Mouse (Mus musculus) intestine, embryonic 15.5 days (tissue): Measurements from ENCODE around the gene Pde4b. TPM values are rescaled to one million over a fixed set of nuclear protein-coding genes. Genes with fewer than 3 reads are reported as not detected.
"Not testable (repeated sequence)": the region's sequence is repeated elsewhere in the genome, so short reads cannot be mapped to it uniquely, and the experiment has no call there.

Source experiments
- ATAC-seq: fragments of 200-750 bp; cut with Nextera tagmentation; 2 replicates; pipeline ENCODE4 v1.8.0; 2017; ENCODE audit warnings: moderate TSS enrichment, moderate library complexity
- H3K27ac ChIP-seq: fragments of 300-500 bp; sonication (generic); 2 replicates; pipeline ENCODE4 v1.5.1; 2015; ENCODE audit warnings: mild to moderate bottlenecking, inconsistent platforms
- H3K27me3 ChIP-seq: fragments of 300-500 bp; sonication (generic); replicated peaks from 2 replicates; pipeline ENCODE4 v1.6.1; 2015; ENCODE audit warnings: inconsistent platforms
- H3K36me3 ChIP-seq: fragments of 300-500 bp; sonication (generic); 2 replicates; pipeline ENCODE4 v1.6.1; 2015; ENCODE audit warnings: inconsistent platforms
- H3K4me1 ChIP-seq: fragments of 300-500 bp; sonication (generic); replicated peaks from 2 replicates; pipeline ENCODE4 v1.6.1; 2015; ENCODE audit warnings: inconsistent platforms
- H3K4me2 ChIP-seq: fragments of 300-500 bp; sonication (generic); replicated peaks from 2 replicates; pipeline ENCODE4 v1.6.1; 2015; ENCODE audit warnings: mild to moderate bottlenecking, inconsistent platforms
- H3K4me3 ChIP-seq: fragments of 300-500 bp; sonication (generic); replicated peaks from 2 replicates; pipeline ENCODE4 v1.5.1; 2015; ENCODE audit warnings: inconsistent platforms
- H3K9ac ChIP-seq: fragments of 300-500 bp; sonication (generic); 2 replicates; pipeline ENCODE4 v1.6.1; 2015; ENCODE audit warnings: inconsistent platforms
- H3K9me3 ChIP-seq: fragments of 300-500 bp; sonication (generic); 2 replicates; pipeline ENCODE4 v1.6.1; 2016; ENCODE audit warnings: inconsistent platforms
- WGBS: fragments of 180-500 bp; shearing (Covaris S2); methylation state at CpG from one replicate; pipeline ENCODE4 v1.1.7; 2015; 5-methylcytosine and 5-hydroxymethylcytosine counted together
- polyA plus RNA-seq: library from polyadenylated mRNA; unstranded; fragments of >200 nt; fragmentation: Nextera tagmentation; extraction: Ambion mirVana; gene quantifications from 2 replicates; pipeline ENCODE4 v1.2.1, GENCODE M21; 2015

Gene Pde4b
- polyA plus RNA-seq, result 12.9 and 13.4 TPM in 2 replicates

DNA sequence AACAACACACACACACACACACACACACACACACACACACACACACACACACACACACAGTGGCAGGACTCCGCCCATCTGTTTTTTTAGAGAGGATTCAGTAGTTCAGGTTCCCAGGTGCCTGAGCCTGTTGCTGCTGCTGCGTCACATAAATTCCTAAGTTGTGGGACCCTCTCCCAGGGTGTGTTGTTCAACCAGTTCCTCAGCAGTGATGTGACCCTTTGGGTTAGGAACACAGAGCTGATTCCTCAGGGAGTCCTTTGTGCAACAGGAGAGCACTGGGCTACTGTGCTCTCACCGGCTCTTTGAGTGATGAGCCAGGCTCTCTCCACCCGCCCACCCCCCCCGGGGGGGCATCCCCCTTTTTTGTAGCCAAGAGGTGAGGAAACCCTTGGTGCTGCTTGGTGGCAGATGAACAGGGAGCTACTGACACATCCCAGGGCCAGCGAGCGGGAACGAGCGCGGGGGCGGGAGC is at the start of gene Pde4b:
Gene Pde4b (plus strand): TSS at position 453 of the 475 bp plus-strand sequence.
- no peak within 1 kb of the TSS for H3K27ac ChIP-seq
- H3K9me3 ChIP-seq, result no peaks in the 10 kb centered on the region
- peaks cover 13% of the 10 kb centered on the region for H3K27me3 ChIP-seq
- 6% methylated on average over 11 of the region's 11 CpGs for WGBS
- peaks cover 6% of the 10 kb centered on the region; the same call in 1 of the 2 replicates for H3K4me1 ChIP-seq
- H3K4me3 ChIP-seq, result peak within 1 kb of the TSS; percentile 60
- peak within 1 kb of the TSS; percentile 93 for H3K4me2 ChIP-seq
- H3K36me3 ChIP-seq, result no peaks in the 10 kb centered on the region
- H3K9ac ChIP-seq, result peak within 1 kb of the TSS; percentile 46
- peak; percentile 36 for ATAC-seq

DNA sequence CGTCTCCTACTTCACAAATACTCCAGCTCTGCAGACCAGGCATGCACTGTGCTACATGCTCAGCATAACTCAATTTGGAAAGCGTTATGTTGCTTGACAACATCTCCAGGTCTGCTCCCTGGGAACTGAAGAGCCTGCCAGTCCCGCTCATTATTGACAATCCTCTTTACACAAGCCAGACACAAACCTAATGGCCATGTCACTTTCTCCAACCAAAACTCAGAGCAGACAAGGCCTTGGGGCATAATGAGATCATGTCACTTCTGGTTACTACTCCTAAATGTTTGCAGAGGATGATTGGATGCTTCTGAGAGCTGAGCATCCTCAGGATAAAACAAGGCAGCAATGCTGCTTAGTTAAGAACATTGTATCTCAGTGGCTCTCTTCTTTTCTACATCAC is 47.2 kb upstream of the Pde4b start:
- H3K27me3 ChIP-seq, result no peaks in the 10 kb centered on the region
- no peak overlapping the region for H3K4me2 ChIP-seq
- WGBS, result 62% methylated on average over 3 of the region's 3 CpGs
- H3K36me3 ChIP-seq, result no peaks in the 10 kb centered on the region
- H3K4me1 ChIP-seq, result no peaks in the 10 kb centered on the region
- no peak for ATAC-seq
- no peak overlapping the region for H3K9ac ChIP-seq
- H3K27ac ChIP-seq, result no peak overlapping the region
- H3K4me3 ChIP-seq, result no peak overlapping the region
- H3K9me3 ChIP-seq, result no peaks in the 10 kb centered on the region

DNA sequence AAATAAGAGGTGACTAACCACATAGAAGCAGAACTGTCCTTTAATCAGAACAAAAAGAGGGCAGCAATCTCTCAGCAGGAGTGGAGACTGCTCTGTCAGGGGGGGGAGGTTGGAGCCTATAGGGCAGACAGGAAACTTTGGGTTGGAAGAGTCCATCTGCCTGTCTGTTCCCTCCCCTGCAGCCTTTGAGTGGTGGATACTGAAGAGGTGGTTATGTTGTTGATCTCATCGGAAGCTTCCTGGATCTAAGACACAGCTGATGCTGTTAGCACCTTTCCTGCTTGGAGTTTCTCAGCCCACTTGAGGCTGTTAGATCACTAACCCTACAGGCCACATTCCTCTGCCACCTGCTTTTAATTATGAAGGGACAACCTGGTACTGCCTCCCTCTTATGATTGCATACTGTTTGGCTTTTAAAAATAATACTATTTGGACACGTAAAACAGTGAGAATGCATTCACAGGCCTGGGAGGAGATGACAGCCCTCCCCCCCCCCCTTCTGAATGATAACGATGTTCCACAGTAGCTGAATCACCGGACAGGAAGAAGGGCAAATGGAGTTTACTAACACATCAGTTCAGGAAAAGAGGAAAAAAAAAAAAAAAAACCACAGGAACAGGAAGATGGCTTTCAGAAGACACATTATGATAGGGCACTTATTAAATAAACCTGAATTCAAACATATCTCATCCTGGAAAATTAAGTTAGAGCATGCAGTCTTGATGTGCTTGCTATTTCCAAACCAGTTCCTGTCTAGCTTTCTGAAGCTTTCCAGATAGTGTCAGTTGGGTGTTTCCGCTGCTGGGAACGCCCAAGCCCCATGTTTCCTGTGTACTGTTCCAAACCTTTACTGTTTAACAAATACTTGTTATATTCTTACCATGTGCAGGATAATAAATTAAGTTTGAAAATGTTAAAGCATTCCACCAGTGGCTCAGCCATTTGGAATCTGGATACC is 41.9 kb upstream of the Pde4b start:
- Histone ChIP-seq H3K4me3 (no peak overlapping the region), H3K4me2 (no peak overlapping the region), H3K9ac (no peak overlapping the region), H3K9me3 (no peaks in the 10 kb centered on the region), H3K36me3 (no peaks in the 10 kb centered on the region), H3K27me3 (no peaks in the 10 kb centered on the region), H3K4me1 (no peaks in the 10 kb centered on the region), H3K27ac (no peak overlapping the region)
- 38% methylated on average over 6 of the region's 6 CpGs for WGBS
- no peak for ATAC-seq

DNA sequence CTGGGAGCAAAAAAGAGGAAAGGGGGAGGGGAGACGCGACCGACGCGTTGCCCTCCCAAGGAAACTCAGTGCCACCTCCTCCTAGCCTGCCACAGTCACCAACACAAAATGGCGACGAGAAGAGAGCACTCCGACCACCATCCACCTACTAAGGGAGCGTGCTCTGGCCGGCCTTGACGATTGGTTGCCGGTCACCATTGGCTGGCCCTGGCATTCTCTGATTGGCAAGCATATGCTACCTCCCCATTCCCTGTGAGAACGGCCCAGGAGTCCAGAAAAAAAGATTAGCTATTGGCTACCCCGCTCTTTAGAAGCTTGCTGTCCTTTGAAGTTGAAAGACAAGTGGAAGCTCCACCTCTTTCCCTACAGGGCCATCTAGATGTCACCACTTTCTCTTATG is 38.0 kb upstream of the Pde4b start:
- not testable (repeated sequence) for H3K4me1 ChIP-seq, H3K27me3 ChIP-seq, H3K9ac ChIP-seq, H3K9me3 ChIP-seq, H3K36me3 ChIP-seq, H3K4me3 ChIP-seq, H3K27ac ChIP-seq, H3K4me2 ChIP-seq
- ATAC-seq, result 0 out of 2 replicates have a peak, but pooled peaks have one; percentile 61
- WGBS, result 97% methylated on average over 14 of the region's 14 CpGs

DNA sequence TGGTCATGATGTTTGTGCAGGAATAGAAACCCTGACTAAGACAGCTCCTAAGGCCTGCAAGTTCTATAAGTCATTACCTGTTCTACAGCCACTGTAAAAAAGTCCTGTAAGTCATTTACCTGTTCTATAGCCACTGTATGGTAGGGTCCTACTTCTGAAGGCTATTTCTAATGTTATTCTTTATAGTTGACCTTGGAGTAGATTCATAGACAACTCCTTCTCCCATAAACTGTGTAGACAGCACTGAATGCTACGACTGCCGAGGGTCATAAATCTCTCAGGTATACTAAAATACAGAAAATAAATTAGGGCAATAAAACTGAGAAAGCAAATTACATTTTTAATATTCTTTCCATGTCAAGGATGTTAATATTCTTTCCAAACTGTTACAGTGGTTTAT is 26.0 kb upstream of the Pde4b start:
- ATAC-seq, result peak; percentile 59
- Histone ChIP-seq H3K9me3 (no peaks in the 10 kb centered on the region), H3K9ac (no peak overlapping the region), H3K4me1 (no peaks in the 10 kb centered on the region), H3K4me3 (no peak overlapping the region), H3K27ac (no peak overlapping the region), H3K27me3 (no peaks in the 10 kb centered on the region), H3K36me3 (no peaks in the 10 kb centered on the region), H3K4me2 (no peak overlapping the region)
- WGBS, result 53% methylated on average over 2 of the region's 2 CpGs

DNA sequence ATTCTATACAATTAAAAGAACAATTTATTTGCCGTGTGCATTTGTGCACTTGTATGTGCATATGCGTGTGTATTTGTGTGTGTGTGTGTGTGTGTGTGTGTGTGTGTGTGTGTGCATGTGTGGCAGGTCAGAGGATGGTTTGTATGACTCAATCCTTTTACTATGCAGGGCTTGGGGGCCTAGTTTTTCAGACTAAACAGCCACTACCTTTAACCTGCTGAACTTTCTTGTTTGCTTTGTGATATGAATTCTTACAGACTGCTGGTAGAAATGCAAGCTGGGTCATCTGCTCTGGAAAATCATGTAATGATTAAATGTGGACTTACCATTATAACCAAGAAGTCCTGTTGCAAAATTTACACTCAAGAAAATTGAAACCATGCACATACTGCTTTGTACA is 18.0 kb upstream of the Pde4b start:
- Histone ChIP-seq H3K27me3 (no peaks in the 10 kb centered on the region), H3K27ac (no peak overlapping the region), H3K4me3 (no peak overlapping the region), H3K36me3 (no peaks in the 10 kb centered on the region), H3K9ac (no peak overlapping the region), H3K4me2 (no peak overlapping the region), H3K4me1 (no peaks in the 10 kb centered on the region), H3K9me3 (no peaks in the 10 kb centered on the region)
- WGBS, result 67% methylated on average over 2 of the region's 2 CpGs
- ATAC-seq, result peak; percentile 86

DNA sequence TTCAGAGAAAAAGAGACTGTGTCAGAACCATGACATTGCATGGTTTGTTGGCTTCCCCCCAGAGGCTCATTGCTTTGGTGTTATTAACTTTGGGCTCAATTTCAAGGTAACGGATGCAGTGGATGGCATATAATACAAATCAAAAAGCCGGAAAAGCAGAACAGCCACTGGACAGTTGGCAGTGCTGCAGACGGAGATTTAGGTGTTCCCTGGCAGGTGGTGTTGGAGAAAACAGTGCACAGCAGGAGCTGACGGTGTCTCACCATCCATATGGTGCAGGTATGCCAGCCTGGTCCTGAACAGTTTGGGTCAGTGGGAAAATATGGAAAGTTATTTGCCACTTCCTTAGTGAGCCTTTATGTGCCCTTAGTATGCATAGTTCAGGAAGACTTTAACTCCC is 1.0 kb upstream of the Pde4b start:
- Histone ChIP-seq H3K36me3 (no peaks in the 10 kb centered on the region), H3K9me3 (no peaks in the 10 kb centered on the region), H3K27ac (no peak overlapping the region), H3K4me2 (no peak overlapping the region), H3K9ac (no peak overlapping the region), H3K27me3 (peaks cover 13% of the 10 kb centered on the region), H3K4me3 (no peak overlapping the region), H3K4me1 (peaks cover 6% of the 10 kb centered on the region; the same call in 1 of the 2 replicates)
- ATAC-seq, result no peak
- WGBS, result 85% methylated on average over 4 of the region's 4 CpGs

DNA sequence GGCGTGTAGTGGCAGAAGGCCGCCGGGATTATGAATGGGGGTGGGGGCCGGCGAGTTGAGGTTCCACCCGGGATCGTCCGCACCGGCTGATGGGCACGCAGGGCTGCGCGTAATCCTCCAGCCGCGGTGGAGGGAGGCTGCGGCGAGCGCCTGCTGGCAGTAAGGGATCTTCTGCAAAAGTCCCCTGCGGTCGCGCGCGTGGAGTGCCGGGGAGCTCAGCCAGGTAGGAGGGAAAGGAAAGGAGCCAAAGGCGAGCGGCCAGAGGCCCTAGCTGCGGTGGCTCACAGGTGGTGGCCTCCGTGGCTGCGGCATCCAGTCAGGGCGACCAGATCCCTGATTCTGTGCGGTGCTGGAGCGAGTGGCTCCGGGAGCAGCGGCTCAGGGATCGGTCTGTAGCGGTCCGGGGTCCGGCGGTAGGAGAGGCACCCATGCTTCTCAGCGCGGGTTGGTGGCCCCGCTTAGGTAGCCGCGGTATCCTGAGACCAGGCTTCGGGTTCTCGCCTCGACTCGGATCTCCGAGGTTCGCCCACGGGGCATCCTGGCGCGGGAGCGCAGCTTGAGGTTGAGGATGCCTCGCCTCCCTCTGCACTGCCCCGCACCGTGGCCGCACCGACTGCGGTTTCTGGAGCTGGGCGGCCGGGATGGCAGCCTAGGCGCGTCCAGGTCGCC is 357 bp downstream of the Pde4b start:
- ATAC-seq, result peak; percentile 61
- Histone ChIP-seq H3K4me2 (peak overlapping the region; percentile 93), H3K4me1 (peaks cover 6% of the 10 kb centered on the region; the same call in 1 of the 2 replicates), H3K9ac (peak overlapping the region; percentile 46), H3K27ac (no peak overlapping the region), H3K9me3 (no peaks in the 10 kb centered on the region), H3K4me3 (peak overlapping the region; percentile 60), H3K27me3 (peaks cover 13% of the 10 kb centered on the region), H3K36me3 (no peaks in the 10 kb centered on the region)
- WGBS, result under 1% methylated on average over 64 of the region's 64 CpGs

DNA sequence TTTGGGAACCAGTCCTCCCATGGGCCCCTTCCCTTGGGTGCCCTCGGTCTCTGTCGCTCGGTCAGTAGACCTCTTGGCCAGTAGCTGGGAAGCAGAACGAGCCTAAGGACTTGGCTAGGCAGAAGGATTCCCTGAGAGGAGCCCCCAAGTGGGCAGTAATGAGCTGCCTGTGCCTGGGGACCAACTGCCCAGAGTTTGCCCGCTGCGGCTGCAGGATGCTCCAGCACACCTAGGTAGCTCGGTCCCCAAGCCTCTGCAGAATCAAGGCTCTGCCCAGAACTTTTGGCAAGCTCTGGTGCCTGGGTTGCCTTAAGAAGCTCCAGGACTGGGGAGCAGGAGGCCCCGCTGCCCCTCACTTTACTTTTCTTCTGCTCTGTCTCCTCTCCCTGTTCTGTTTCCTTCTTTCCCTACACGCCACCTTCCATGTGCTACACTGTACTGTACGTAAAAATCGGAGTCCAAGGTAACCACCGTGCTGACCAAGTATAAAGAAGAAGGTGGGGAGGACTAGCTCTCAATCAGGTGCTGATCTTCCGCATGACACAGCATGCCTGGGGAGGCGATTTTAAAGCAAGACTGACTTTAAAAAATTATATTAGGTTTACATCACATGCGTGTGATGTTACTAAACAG is 1.0 kb downstream of the Pde4b start:
- Histone ChIP-seq H3K27me3 (peaks cover 13% of the 10 kb centered on the region), H3K9me3 (no peaks in the 10 kb centered on the region), H3K4me2 (peak overlapping the region; percentile 93), H3K4me1 (peaks cover 6% of the 10 kb centered on the region; the same call in 1 of the 2 replicates), H3K9ac (peak overlapping the region; percentile 46), H3K27ac (no peak overlapping the region), H3K36me3 (no peaks in the 10 kb centered on the region), H3K4me3 (peak overlapping the region; percentile 60)
- ATAC-seq, result peak; percentile 47
- WGBS, result 22% methylated on average over 15 of the region's 15 CpGs

DNA sequence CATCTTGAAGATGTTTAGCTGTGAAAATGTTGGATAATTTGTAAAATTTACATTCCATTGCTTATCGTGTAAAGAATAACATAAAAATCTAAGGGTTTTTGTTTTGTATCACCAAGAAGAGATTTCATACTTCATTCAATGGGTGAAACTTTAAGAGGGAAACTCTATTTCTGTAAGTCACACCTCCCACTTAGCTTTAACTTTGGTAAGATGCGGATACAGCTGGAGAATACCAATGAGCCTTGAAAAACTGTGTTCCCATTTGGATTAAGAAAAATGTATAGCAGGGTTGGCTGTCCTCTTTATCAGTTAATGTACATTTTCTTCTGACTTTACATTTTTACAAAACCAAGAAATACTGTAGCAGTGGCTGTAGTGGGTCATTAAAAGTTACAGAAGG is 8.5 kb downstream of the Pde4b start:
- ATAC-seq, result no peak
- Histone ChIP-seq H3K9me3 (no peaks in the 10 kb centered on the region), H3K4me1 (no peaks in the 10 kb centered on the region), H3K9ac (no peak overlapping the region), H3K36me3 (no peaks in the 10 kb centered on the region), H3K27ac (no peak overlapping the region), H3K4me3 (no peak overlapping the region), H3K27me3 (no peaks in the 10 kb centered on the region), H3K4me2 (no peak overlapping the region)
- 88% methylated on average over 2 of the region's 2 CpGs for WGBS

DNA sequence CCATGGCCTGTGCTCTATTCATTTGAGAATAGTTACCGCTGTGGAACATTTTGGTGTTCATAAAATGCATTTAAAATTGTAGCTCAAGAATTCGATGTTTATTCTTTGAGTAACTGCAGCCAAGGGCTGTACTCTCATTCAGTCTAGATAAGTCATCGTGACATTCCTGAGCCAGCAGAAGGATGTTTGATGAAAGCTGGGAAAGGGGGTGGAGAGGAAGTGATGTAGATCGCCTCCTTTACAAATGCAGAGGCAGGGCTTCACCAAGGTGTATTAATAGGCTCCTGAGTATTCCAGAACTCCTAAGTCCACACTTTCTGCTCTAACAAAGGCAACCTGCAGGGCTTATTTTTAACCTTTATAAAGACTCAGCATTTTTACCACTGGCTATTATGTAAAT is 14.9 kb downstream of the Pde4b start:
- no peak overlapping the region for H3K9ac ChIP-seq
- ATAC-seq, result no peak
- no peaks in the 10 kb centered on the region for H3K36me3 ChIP-seq
- H3K27me3 ChIP-seq, result no peaks in the 10 kb centered on the region
- H3K9me3 ChIP-seq, result no peaks in the 10 kb centered on the region
- H3K27ac ChIP-seq, result no peak overlapping the region
- no peak overlapping the region for H3K4me2 ChIP-seq
- H3K4me3 ChIP-seq, result no peak overlapping the region
- WGBS, result 23% methylated on average over 4 of the region's 4 CpGs
- H3K4me1 ChIP-seq, result no peaks in the 10 kb centered on the region

DNA sequence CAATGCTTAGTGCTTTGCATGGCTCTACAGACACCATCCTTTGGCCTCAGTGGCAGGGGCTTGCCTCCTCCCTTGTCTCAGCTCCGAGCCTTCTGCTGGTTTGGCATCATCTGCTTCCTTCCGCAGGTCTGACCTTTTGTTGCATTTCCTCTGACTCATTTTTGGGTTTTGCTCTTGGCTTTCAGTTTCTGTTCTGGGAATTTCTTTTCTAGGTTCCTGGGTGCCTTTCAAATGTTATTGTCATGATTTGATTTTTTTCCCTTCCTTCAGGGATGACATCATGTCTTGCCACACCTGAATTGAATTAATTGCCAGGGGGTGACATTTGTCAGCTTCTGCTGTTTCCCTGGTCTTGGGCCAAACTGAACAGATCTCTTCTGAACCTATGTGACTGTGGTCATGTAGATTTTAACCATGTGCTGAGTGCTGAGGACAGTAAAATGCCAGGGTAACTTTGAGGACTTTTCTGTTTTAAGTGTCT is 17.2 kb downstream of the Pde4b start:
- H3K4me3 ChIP-seq, result no peak overlapping the region
- no peak overlapping the region for H3K4me2 ChIP-seq
- H3K36me3 ChIP-seq, result no peaks in the 10 kb centered on the region
- no peaks in the 10 kb centered on the region for H3K27me3 ChIP-seq
- no peak overlapping the region for H3K27ac ChIP-seq
- no peaks in the 10 kb centered on the region for H3K4me1 ChIP-seq
- no peak overlapping the region for H3K9ac ChIP-seq
- 78% methylated on average over 2 of the region's 2 CpGs for WGBS
- no peak for ATAC-seq
- no peaks in the 10 kb centered on the region for H3K9me3 ChIP-seq
